Mouse (Mus musculus) kidney, adult 2 months (tissue): ENCODE measurements around the gene Rgma.

Experiments used
- CTCF ChIP-seq: fragments of 200-500 bp; conservative IDR thresholded peaks from 2 replicates; pipeline ENCODE4 v1.5.1; 2011; ENCODE audit warnings: low read depth, mild to moderate bottlenecking, control low read depth, low read length, moderate library complexity, mixed read lengths; ENCODE audit not compliant: insufficient read depth, insufficient read length
- POLR2A ChIP-seq: fragments of 200-500 bp; IDR thresholded peaks from one replicate; pipeline ENCODE4 v1.6.1; 2011; ENCODE audit warnings: low read depth, low read length, control low read depth

- TF ChIP-seq CTCF (no peak), POLR2A (no peak)
These were observed 18.2 kb downstream of the Rgma start for GRCm38 (mm10) chr7:73393307-73394012.
